Mouse (Mus musculus): ENCODE results near the gene Naa50. TPM values are rescaled to one million over a fixed set of nuclear protein-coding genes. Genes with fewer than 3 reads are reported as not detected.

Gene Naa50
- polyA plus RNA-seq, 1 experiment from 2014 or later: 91.3 TPM

DNA sequence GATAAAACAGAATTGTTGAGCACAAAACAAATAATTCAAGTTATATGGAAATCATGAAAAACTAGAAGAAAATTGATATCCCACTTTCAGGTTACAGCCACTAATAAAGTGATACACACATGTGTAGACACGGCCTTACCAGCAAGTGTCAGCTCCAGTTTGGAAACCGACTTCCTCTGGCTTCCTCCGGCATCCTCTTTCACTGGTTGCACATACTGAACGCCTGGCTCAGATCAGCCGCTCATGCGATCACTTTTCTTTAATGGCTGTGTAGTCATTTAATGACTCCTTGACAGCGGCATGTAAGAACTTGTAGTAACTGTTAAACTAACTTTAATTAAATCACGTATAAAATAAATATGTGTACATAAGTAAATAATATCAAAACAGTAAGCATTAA, 66.3 kb downstream of the Naa50 start:
- 92% methylated on average over 8 of the region's 8 CpGs for WGBS
- H3K27ac ChIP-seq (ENCODE audit: low read length): no peak overlapping the region
- no peaks in the 10 kb centered on the region for H3K27me3 ChIP-seq (ENCODE audit: control insufficient read depth, insufficient read depth, low read depth, low read length)
- ATAC-seq (ENCODE audit: low read depth): no peak
- H3K9ac ChIP-seq (ENCODE audit: low read length): no peak overlapping the region
- H3K9me3 ChIP-seq (ENCODE audit: control insufficient read depth, low read length): no peaks in the 10 kb centered on the region
- no peak overlapping the region for H3K4me2 ChIP-seq (ENCODE audit: low read depth, low read length)
- H3K36me3 ChIP-seq (ENCODE audit: control insufficient read depth, insufficient read depth, low read length): peaks cover 10% of the 10 kb centered on the region
- no peaks in the 10 kb centered on the region for H3K4me1 ChIP-seq (replicated peaks; ENCODE audit: control insufficient read depth, insufficient read depth, low read length)
- no peak overlapping the region for H3K4me3 ChIP-seq (ENCODE audit: low read length)

DNA sequence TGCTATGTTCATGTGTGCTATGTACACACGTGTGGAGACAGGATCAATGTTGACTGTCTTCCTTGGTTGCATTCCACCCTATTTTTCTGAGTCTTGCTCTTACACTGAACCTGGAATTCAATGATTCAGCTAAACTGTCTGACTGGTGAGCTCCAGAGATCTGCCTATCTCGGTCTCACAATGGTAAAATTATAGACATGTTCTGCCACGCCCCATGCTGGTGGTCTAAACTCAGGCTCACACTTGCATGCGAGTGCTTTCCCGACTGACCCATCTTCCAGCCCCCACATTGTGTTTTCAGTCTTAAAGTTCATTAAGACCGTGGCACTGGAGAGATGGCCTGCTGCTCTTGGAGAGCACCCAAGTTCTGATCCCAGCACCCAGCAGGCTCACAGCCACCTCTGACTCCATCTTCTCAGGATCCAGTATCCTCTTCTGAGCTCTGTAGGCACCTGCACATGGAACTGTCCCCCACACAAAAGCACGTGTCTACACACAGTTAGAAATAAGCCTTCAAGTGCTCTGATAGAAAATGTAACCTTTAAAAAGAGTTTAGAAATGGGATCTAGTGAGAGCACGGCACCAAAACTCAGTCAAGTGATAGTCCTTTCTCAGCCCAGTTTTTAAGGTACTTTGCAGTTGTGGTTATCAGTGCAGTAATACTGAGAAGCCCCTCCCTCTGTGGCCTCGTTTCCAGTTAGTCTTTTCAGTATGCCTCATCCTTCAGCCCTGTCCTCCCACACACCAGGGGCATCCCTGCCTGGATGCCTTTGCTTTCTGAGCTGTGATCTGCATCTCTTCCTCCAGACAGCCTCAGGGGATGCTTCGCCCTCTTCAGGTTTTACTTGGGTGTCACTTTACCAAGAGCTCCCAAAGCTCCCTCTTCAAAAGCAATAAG, 70.8 kb downstream of the Naa50 start:
- H3K4me3 ChIP-seq (ENCODE audit: low read length): no peak overlapping the region
- ATAC-seq (ENCODE audit: low read depth): no peak
- WGBS: 79% methylated on average over 10 of the region's 10 CpGs
- no peaks in the 10 kb centered on the region for H3K27me3 ChIP-seq (ENCODE audit: control insufficient read depth, insufficient read depth, low read depth, low read length)
- peaks cover 8% of the 10 kb centered on the region; the same call in 1 of the 2 replicates for H3K36me3 ChIP-seq (ENCODE audit: control insufficient read depth, insufficient read depth, low read length)
- no peak overlapping the region for H3K9ac ChIP-seq (ENCODE audit: low read length)
- no peak overlapping the region for H3K4me2 ChIP-seq (ENCODE audit: low read depth, low read length)
- no peak overlapping the region for H3K27ac ChIP-seq (ENCODE audit: low read length)
- no peaks in the 10 kb centered on the region for H3K4me1 ChIP-seq (replicated peaks; ENCODE audit: control insufficient read depth, insufficient read depth, low read length)
- no peaks in the 10 kb centered on the region for H3K9me3 ChIP-seq (ENCODE audit: control insufficient read depth, low read length)

DNA sequence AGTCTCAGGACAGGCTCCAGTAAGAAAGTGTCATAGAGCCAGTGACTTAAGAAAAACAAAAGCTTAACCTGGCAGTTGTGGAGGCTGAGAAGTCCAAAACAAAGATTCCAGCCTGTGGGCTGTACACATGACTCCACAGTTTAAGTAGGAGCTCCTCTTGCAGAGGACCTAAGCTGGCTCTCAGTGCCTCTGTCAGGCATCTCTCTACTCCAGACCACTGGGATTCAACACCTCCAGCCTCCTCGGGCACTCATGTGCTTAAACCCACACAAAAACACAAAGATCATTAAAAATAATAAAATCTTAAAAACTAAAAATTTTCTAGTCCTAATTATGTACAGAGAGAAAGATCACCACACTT, 71.4 kb downstream of the Naa50 start:
- ATAC-seq (ENCODE audit: low read depth): no peak
- Histone ChIP-seq H3K4me2 (ENCODE audit: low read depth, low read length) (no peak overlapping the region), H3K36me3 (ENCODE audit: control insufficient read depth, insufficient read depth, low read length) (peaks cover 8% of the 10 kb centered on the region; the same call in 1 of the 2 replicates)

DNA sequence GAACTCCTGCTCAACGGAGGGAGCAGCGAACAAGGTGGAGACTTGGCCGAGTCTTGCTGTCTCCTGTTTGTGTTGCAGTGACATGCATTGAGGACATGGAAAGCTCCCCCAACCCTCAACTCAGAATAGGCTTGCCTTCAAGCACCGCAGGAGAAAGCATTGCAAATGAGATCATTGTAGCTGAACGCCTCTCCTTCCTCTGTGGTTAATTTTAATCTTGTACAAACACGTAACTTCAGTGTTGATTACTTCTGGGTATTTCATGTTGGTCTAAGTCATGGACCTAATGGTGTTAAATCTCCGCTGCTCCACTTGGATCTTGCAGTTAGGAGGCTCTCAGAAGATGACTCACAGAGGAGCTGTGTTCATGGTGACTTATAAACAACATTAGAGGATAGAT, 73.1 kb downstream of the Naa50 start:
- H3K36me3 ChIP-seq (ENCODE audit: control insufficient read depth, insufficient read depth, low read length): peaks cover 20% of the 10 kb centered on the region
- WGBS: 91% methylated on average over 7 of the region's 7 CpGs
- no peaks in the 10 kb centered on the region for H3K4me1 ChIP-seq (replicated peaks; ENCODE audit: control insufficient read depth, insufficient read depth, low read length)

More for the DNA sequence above, 71.4 kb downstream of the Naa50 start:
- Histone ChIP-seq H3K27ac (ENCODE audit: low read length) (no peak overlapping the region), H3K4me1 (replicated peaks; ENCODE audit: control insufficient read depth, insufficient read depth, low read length) (no peaks in the 10 kb centered on the region), H3K4me3 (ENCODE audit: low read length) (no peak overlapping the region), H3K9me3 (ENCODE audit: control insufficient read depth, low read length) (no peaks in the 10 kb centered on the region), H3K27me3 (ENCODE audit: control insufficient read depth, insufficient read depth, low read depth, low read length) (no peaks in the 10 kb centered on the region), H3K9ac (ENCODE audit: low read length) (no peak overlapping the region)
- 83% methylated on average over 1 of the region's 1 CpGs for WGBS

More for the DNA sequence above, 73.1 kb downstream of the Naa50 start:
- H3K4me3 ChIP-seq (ENCODE audit: low read length): no peak overlapping the region
- H3K9me3 ChIP-seq (ENCODE audit: control insufficient read depth, low read length): no peaks in the 10 kb centered on the region
- no peak overlapping the region for H3K27ac ChIP-seq (ENCODE audit: low read length)
- no peak overlapping the region for H3K9ac ChIP-seq (ENCODE audit: low read length)
- no peaks in the 10 kb centered on the region for H3K27me3 ChIP-seq (ENCODE audit: control insufficient read depth, insufficient read depth, low read depth, low read length)
- H3K4me2 ChIP-seq (ENCODE audit: low read depth, low read length): no peak overlapping the region
- ATAC-seq (ENCODE audit: low read depth): no peak

Other genes with a start within 250 kb of the Naa50 start
- gene Qtrt2, start 213.0 kb upstream of the Naa50 start, polyA plus RNA-seq (2015; fragmentation: Nextera tagmentation; extraction: Ambion mirVana): 21.1 and 24.8 TPM in 2 replicates
- gene Zdhhc23, start 160.0 kb upstream of the Naa50 start, polyA plus RNA-seq (2015; fragmentation: Nextera tagmentation; extraction: Ambion mirVana): 1.6 and 1.8 TPM in 2 replicates
- gene Gramd1c, start 76.5 kb upstream of the Naa50 start, polyA plus RNA-seq (2015; fragmentation: Nextera tagmentation; extraction: Ambion mirVana): 10.0 and 10.6 TPM in 2 replicates
- gene Atp6v1a, start 125 bp upstream of the Naa50 start, polyA plus RNA-seq (2015; fragmentation: Nextera tagmentation; extraction: Ambion mirVana): 69.2 TPM in 2 replicates
- 2.8 and 3.2 TPM in 2 replicates for gene Usf3, start 33.4 kb downstream of the Naa50 start, polyA plus RNA-seq (2015; fragmentation: Nextera tagmentation; extraction: Ambion mirVana)
- gene Sidt1, start 193.4 kb downstream of the Naa50 start, polyA plus RNA-seq (2015; fragmentation: Nextera tagmentation; extraction: Ambion mirVana): 0.25 and 0.41 TPM in 2 replicates
- 38.1 and 41.1 TPM in 2 replicates for gene Spice1, start 207.3 kb downstream of the Naa50 start, polyA plus RNA-seq (2015; fragmentation: Nextera tagmentation; extraction: Ambion mirVana)